Mouse (Mus musculus): ENCODE results near the gene Trim30b.
A peak's percentile ranks its signal among the peaks of the same experiment; 100 is the strongest.
"Not testable (repeated sequence)": the region's sequence is repeated elsewhere in the genome, so short reads cannot be mapped to it uniquely, and the experiment has no call there.

Gene Trim30b

DNA sequence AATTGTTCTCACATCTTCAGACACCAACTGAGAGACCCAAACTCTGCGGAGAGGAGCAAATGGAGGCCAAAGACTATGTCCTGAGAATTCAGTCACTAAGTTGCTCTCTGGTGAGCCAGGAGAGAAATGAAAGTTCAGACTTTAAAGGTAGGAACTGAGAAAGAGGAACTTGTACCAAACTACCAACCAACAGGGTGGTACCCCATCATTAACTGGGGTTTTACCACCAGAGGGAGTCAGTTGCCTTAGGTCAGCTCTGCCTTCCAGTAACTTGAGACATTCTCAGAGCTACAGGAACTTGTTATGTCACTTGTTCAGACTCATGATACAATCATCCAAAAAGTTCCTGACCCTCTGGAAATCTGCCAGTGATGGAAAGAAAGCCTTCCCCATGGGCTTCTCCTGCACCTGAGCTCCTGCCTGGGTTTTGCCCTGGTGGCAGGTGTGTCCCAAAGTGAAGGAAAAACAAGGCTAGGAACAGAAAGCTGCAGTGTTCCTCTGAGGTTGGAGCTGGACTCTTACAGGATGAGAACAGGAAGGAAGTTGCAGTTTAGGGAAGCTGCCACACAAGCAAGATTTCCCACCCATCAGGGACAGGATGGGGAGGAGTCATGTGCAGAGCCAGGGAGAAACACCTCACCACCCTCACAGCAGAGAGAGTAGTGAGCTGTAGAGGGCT lies at the start of gene Trim30b:
Gene Trim30b, minus strand, starts transcription at position 149 of the 679 bp plus-strand sequence.
- DNase-seq (ENCODE audit: low spot score in 2 of 2) = no peak

DNA sequence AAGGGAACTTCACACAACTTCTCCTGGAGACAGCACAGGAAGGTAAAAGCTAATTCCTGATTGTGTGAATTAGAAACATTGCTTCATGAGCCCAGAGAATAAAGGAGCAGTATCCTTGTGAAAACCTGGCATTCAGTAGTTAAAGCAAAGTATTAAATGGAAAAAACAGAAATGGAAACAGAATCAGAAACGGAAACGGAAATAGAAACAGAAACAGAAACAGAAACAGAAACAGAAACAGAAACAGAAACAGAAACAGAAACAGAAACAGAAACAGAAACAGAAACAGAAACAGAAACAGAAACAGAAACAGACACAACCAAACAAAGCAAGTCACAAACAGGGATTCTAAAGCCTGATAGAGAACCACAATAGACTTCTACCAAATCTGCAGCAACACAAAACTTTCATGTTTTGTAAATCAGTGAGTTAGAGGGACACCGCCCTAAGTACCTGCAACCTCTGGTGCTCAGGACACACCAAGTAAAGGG lies 34.8 kb upstream of the Trim30b start:
- DNase-seq (ENCODE audit: low spot score in 2 of 2) = no peak

- no peak for DNase-seq (ENCODE audit: low spot score in 2 of 2)
Measured at GRCm38 (mm10) chr7:104401140-104401539, 31.5 kb upstream of the Trim30b start.

DNA sequence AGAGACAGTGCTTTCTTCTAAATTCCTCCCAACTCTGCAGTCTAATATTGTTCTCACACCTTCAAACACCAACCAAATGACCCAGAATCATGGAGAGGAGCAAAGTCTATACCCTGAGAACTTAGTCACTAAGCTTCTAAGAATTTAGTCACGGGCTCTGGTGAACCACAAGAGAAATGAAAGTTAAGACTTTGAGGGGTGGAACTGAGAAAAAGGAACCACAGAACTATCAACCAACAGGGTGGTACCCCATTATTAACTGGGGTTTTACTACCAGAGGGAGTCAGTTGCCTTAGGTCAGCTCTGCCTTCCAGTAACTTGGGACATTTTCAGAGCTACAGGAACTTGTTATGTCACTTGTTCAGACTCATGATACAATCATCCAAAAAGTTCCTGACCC lies 31.0 kb upstream of the Trim30b start, which contains the start of gene Trim30c:
Gene Trim30c, minus strand, starts transcription at position 140 of the 400 bp plus-strand sequence.
- no peak for DNase-seq (ENCODE audit: low spot score in 2 of 2)

DNA sequence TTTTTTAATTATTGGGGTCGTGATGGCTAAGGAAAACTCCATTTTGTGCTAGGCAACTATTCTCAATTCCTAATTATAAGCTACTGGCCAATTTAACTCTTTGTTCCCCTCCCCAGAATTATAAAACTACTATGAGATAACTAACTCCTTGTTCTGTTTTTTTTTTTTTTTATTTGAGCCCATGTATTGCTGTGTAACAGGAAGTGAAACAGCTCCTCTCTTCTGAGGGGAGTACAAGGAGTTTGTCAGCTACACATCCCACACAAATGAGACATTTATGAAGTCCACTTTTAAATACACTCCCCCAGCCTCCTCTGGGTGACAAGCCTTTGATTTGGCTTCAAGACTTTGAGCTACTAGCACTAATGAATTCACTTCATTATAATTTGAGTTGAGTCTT lies 28.8 kb upstream of the Trim30b start:
- no peak for DNase-seq (ENCODE audit: low spot score in 2 of 2)

DNA sequence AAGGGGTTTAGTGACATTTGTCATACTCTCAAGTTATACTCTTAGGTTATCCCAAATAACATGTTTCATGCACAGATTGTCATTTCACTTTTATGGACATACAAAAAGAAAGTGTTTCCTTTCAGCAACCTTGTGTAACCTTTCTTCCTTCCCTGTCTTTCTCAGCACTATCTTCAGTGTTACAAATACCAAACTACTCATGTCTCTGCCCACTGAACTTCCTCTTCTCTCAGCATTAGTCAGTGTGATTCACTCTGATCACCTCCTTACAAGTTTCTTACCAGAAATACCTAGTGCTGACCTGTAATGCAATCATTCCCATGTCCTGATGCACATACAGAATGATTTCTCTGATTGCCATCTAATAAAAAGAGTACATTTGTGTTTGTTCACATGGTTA lies 3.3 kb downstream of the Trim30b start:
- no peak for DNase-seq (ENCODE audit: low spot score in 2 of 2)

DNA sequence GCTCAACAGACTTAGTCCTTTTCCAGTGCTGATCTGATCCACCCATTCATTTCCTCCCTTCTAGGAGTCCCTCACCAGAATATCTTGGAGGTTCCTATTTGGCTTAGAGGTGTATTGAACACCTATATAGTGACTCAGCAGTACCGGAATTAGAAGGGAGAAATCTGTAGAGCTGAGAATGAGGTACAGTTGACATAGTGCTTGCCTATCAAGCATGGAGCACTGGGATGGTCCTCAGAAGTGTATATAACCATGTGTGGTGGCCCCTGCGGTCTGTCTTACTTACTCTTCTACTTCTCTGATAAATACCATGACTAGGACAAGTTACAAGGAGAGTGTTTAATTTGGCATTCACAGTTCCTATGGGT lies 16.1 kb downstream of the Trim30b start:
- DNase-seq (ENCODE audit: low spot score in 2 of 2) = no peak

DNA sequence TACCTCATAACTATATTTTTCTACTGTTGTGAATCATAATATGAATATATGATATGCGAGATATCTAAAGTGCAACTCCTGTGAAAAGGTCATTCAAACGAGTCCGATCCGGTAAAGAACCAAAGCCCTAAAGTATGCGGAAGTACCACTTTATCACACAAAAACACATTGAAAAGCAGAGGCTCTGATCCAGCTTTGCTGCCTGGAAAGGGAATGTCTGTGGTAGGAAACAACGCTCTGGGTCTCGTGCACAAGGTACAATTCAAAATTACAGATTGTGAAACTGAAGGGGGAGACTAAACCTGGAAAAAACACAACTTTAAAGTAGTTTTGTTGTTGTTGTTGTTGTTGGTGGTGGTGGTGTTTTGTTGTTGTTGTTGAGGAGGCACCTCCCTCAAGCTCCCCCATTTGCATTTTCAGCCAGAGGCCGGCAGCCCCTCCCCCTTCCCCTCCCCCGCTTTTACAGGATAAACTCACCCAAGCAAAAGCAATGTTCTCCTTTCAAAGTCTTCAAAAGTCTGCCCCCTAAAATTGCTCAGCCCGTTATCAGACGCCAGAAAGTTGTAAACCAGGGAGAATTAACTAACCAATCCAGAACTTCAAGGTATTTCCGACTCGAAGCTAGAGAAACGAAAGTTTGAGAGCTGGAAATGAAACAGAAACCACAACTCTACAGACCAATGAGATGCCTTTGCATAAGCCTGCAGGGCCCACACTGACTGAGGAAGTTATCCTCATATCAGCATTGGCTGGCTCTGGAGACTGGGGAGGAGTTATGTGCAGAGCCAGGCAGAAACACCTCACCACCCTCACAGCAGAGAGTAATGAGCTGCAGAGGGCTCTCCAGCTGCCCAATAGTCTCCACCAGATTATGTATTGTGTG lies 16.7 kb downstream of the Trim30b start, which contains the start of gene Trim12c:
Gene Trim12c, minus strand, starts transcription at position 646 of the 883 bp plus-strand sequence.
- peak; percentile 7 to 8 for DNase-seq (ENCODE audit: low spot score in 2 of 2)

- not testable (repeated sequence) for DNase-seq (ENCODE audit: low spot score in 2 of 2)
Measured at GRCm38 (mm10) chr7:104348043-104348442, 21.6 kb downstream of the Trim30b start.

DNA sequence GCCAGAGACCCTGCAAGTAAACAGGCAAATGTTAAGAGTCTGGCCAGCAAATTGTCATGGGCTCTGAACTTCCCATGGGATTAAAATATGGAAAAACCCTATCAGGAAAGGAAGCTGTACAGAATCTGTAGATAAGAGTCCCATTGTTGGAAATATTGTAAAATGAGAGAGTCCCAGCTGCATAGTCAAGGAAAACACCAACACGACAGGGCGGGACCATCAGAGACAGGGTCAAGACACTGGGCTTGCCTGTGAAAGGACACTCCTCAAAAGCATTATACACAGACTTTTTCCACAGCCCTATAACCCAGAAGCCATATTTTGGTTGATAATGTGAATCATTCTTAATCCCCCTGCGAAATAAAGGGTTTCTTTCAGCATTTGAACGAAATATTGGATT lies 28.9 kb downstream of the Trim30b start:
- DNase-seq (ENCODE audit: low spot score in 2 of 2) = not testable (repeated sequence)

DNA sequence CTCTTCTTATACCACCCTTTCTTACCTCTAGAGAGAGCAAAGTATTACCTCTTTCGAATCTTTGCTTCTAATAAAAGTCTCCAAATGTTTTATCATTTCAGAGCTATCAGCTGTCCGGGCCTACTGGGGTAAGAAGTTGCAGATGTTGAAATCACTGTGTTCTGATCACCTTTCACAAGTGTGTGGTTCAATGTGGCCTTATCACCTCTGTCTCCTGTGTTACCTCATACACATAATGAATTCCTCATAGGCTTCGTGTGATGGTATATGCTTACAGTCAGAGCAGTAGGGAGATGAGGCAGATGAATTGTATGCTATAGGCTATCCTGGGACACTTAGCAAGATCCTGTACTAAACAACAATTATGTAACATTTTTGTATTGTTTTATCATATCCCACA lies 34.1 kb downstream of the Trim30b start:
- not testable (repeated sequence) for DNase-seq (ENCODE audit: low spot score in 2 of 2)

DNA sequence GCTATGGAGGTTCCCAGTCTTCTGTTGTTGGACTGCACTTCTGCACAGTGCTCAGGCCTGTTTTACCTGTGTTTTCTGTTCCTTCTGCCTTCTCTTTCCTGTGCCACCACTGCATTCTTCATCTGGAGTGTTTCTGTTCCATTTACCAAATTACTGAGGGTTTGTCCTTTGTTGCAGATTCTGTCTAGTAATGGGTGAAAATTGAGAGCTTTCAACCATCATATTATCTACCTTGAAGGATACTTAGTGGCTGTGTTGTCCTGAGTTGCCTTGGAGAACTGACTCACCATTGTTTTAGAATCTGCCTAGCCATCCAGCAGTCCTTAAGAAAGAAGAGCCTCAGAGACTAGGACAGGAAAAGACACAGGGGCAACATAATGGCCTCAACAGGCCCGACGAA lies 40.5 kb downstream of the Trim30b start, which contains the start of gene Trim34b:
Gene Trim34b, plus strand, starts transcription at position 301 of the 400 bp plus-strand sequence.
- DNase-seq (ENCODE audit: low spot score in 2 of 2) = not testable (repeated sequence)

GRCm38 (mm10) chr7:104322028-104322427 lies 47.7 kb downstream of the Trim30b start:
- DNase-seq (ENCODE audit: low spot score in 2 of 2) = no peak

- not testable (repeated sequence) for DNase-seq (ENCODE audit: low spot score in 2 of 2)
Measured at GRCm38 (mm10) chr7:104315369-104316080, 54.2 kb downstream of the Trim30b start, which contains the start of gene Trim12a. Trim12a (minus strand) TSS chr7:104315466.

DNA sequence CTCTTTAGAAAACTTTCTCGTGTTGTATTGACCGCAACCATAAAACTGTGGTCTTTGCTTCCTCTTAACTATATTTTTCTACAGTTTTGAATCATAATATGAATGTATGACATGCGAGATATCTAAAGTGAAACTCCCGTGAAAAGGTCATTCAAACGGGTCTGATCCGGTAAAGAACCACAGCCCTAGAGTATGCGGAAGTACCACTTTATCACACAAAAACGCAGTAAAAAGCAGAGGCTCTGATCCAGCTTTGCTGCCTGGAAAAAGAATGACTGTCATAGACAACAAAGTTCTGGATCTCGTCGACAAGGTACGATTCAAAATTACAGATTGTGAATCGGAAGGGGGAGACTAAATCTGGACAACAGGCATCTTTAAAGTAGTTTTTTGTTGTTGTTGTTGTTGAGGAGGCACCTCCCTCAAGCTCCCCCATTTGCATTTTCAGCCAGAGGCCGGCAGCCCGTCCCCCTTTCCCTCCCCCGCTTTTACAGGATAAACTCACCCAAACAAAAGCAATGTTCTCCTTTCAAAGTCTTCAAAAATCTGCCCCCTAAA lies 54.8 kb downstream of the Trim30b start:
- no peak for DNase-seq (ENCODE audit: low spot score in 2 of 2)

Measured in frontal cortex, postnatal 10 days (tissue).